Mouse (Mus musculus) sigmoid colon, adult 10 weeks (tissue): ENCODE data around the gene Fam131c. TPM values are rescaled to one million over a fixed set of nuclear protein-coding genes. Genes with fewer than 3 reads are reported as not detected.

Experiments
- polyA plus RNA-seq: library from polyadenylated mRNA; stranded (reverse); fragments of 350-450 nt; fragmentation: Illumina TruSeq; extraction: RNeasy Lipid Tissue Mini Kit (QIAGEN cat#74804); gene quantifications from one replicate; pipeline ENCODE4 v1.2.3, GENCODE M21; 2014; ENCODE audit warnings: low read depth, low replicate concordance

The Fam131c gene
- polyA plus RNA-seq = not detected

GRCm38 (mm10) chr4:141367997-141368791 lies at the start of gene Fam131c:
Fam131c (plus strand) TSS chr4:141368220.

GRCm38 (mm10) chr4:141398545-141398944 lies 30.5 kb downstream of the Fam131c start, which contains the start of gene Clcnka:
Clcnka (minus strand) TSS chr4:141398724.

GRCm38 (mm10) chr4:141415924-141416323 lies 47.9 kb downstream of the Fam131c start, which contains the start of gene Clcnkb:
Clcnkb (minus strand) TSS chr4:141416014.

GRCm38 (mm10) chr4:141420192-141420829 lies 52.3 kb downstream of the Fam131c start, which contains the start of gene Hspb7:
Hspb7 (plus strand) TSS chr4:141420779.

Other genes starting within 250 kb of the Fam131c start
- gene Szrd1, start 228.4 kb upstream of the Fam131c start, polyA plus RNA-seq = 27.9 TPM
- gene Fbxo42, start 220.3 kb upstream of the Fam131c start, polyA plus RNA-seq = 6.2 TPM
- not detected for gene Rsg1, start 154.3 kb upstream of the Fam131c start, polyA plus RNA-seq
- gene Arhgef19, start 128.7 kb upstream of the Fam131c start, polyA plus RNA-seq = 0.98 TPM
- gene Epha2, start 67.0 kb upstream of the Fam131c start, polyA plus RNA-seq = 0.16 TPM
- not detected for gene Clcnka, start 30.5 kb downstream of the Fam131c start, polyA plus RNA-seq
- gene Clcnkb, start 47.8 kb downstream of the Fam131c start, polyA plus RNA-seq = not detected
- gene Hspb7, start 52.6 kb downstream of the Fam131c start, polyA plus RNA-seq = 0.28 TPM
- not detected for gene Srarp, start 67.9 kb downstream of the Fam131c start, polyA plus RNA-seq
- 0.41 TPM for gene Zbtb17, start 76.4 kb downstream of the Fam131c start, polyA plus RNA-seq
- gene Spen, start 170.4 kb downstream of the Fam131c start, polyA plus RNA-seq = 10.9 TPM
- gene Fblim1, start 237.9 kb downstream of the Fam131c start, polyA plus RNA-seq = 55.8 TPM